Mouse (Mus musculus) lung, embryonic 16.5 days (tissue): Measurements from ENCODE around the gene Gbgt1. TPM values are rescaled to one million over a fixed set of nuclear protein-coding genes. Genes with fewer than 3 reads are reported as not detected.

Source experiments
- ATAC-seq: fragments of 200-750 bp; cut with Nextera tagmentation; 2 replicates; pipeline ENCODE4 v1.8.0; 2017; ENCODE audit warnings: low read depth, mild to moderate bottlenecking, moderate library complexity
- H3K27ac ChIP-seq: fragments of 300-500 bp; sonication (generic); 2 replicates; pipeline ENCODE4 v1.5.1; 2014; ENCODE audit warnings: mild to moderate bottlenecking, control low read depth, low read length
- H3K27me3 ChIP-seq: fragments of 300-500 bp; sonication (generic); 2 replicates; pipeline ENCODE4 v1.6.1; 2014; ENCODE audit warnings: low read depth, low read length, mixed read lengths; ENCODE audit not compliant: control insufficient read depth, insufficient read depth
- H3K36me3 ChIP-seq: fragments of 300-500 bp; sonication (generic); 2 replicates; pipeline ENCODE4 v1.6.1; 2014; ENCODE audit warnings: low read length; ENCODE audit not compliant: control insufficient read depth, insufficient read depth
- H3K4me1 ChIP-seq: fragments of 300-500 bp; sonication (generic); replicated peaks from 2 replicates; pipeline ENCODE4 v1.6.1; 2014; ENCODE audit warnings: low read length, mixed read lengths; ENCODE audit not compliant: control insufficient read depth, insufficient read depth
- H3K4me2 ChIP-seq: fragments of 300-500 bp; sonication (generic); 2 replicates; pipeline ENCODE4 v1.6.1; 2014; ENCODE audit warnings: low read depth, low read length, control low read depth
- H3K4me3 ChIP-seq: fragments of 300-500 bp; sonication (generic); 2 replicates; pipeline ENCODE4 v1.5.1; 2014; ENCODE audit warnings: mild to moderate bottlenecking, low read length, control low read depth
- H3K9ac ChIP-seq: fragments of 300-500 bp; sonication (generic); 2 replicates; pipeline ENCODE4 v1.6.1; 2014; ENCODE audit warnings: low read length, control low read depth
- H3K9me3 ChIP-seq: fragments of 300-500 bp; sonication (generic); 2 replicates; pipeline ENCODE4 v1.6.1; 2016; ENCODE audit warnings: low read length; ENCODE audit not compliant: control insufficient read depth
- WGBS: fragments of 180-500 bp; shearing (Covaris S2); extraction: QIAGEN DNeasy Blood & Tissue Kit; methylation state at CpG from one replicate; pipeline ENCODE4 v1.1.7; 2014; 5-methylcytosine and 5-hydroxymethylcytosine counted together
- polyA plus RNA-seq: library from polyadenylated mRNA; unstranded; fragments of >200 nt; fragmentation: Nextera tagmentation; extraction: Ambion mirVana; gene quantifications from 2 replicates; pipeline ENCODE4 v1.2.1, GENCODE M21; 2015

Gene Gbgt1
- polyA plus RNA-seq, 1 experiment from 2014 or later = 1.1 TPM

- Histone ChIP-seq H3K9ac (peak overlapping the region; percentile 86), H3K27me3 (no peaks in the 10 kb centered on the region), H3K27ac (peak overlapping the region; percentile 67), H3K4me3 (peak overlapping the region; percentile 74), H3K9me3 (no peaks in the 10 kb centered on the region), H3K4me1 (peaks cover 11% of the 10 kb centered on the region), H3K4me2 (peak overlapping the region; percentile 98), H3K36me3 (no peaks in the 10 kb centered on the region)
- peak; percentile 53 for ATAC-seq
- 6% methylated on average over 37 of the region's 47 CpGs for WGBS
Observed at GRCm38 (mm10) chr2:28513431-28514370, 17.0 kb downstream of the Gbgt1 start.

DNA sequence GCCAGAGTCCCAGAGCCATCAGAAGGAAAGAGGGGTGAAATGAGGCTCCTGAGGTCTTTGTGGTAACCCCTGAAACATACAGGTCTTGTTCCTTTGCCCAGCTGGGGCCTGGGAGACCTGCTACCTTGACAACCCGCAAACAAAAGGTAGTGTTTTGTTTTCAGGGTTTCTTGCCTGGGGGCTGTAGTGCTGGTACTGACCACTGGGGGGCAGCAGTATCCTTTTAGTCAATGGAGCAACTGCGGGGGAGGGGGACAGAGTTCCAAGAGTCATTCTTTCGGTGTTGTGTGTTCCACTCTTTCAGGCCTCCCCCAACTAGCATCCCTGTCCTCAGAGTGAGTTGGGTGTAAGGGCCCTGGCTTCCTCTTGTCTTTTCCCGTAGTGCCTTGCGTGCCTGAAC lies 17.8 kb downstream of the Gbgt1 start:
- Histone ChIP-seq H3K9me3 (no peaks in the 10 kb centered on the region), H3K4me1 (peaks cover 11% of the 10 kb centered on the region), H3K36me3 (no peaks in the 10 kb centered on the region), H3K4me2 (peak overlapping the region; percentile 98), H3K4me3 (peak overlapping the region; percentile 74), H3K9ac (peak overlapping the region; percentile 86), H3K27ac (no peak overlapping the region), H3K27me3 (no peaks in the 10 kb centered on the region)
- WGBS = 19% methylated on average over 5 of the region's 5 CpGs
- peak; percentile 21; the same call in 1 of the 2 replicates for ATAC-seq

GRCm38 (mm10) chr2:28517206-28517909 lies 20.7 kb downstream of the Gbgt1 start:
- Histone ChIP-seq H3K4me3 (no peak overlapping the region), H3K9me3 (no peaks in the 10 kb centered on the region), H3K4me2 (no peak overlapping the region), H3K27ac (no peak overlapping the region), H3K9ac (no peak overlapping the region), H3K36me3 (no peaks in the 10 kb centered on the region), H3K27me3 (no peaks in the 10 kb centered on the region), H3K4me1 (peaks cover 11% of the 10 kb centered on the region)
- 48% methylated on average over 5 of the region's 5 CpGs for WGBS
- ATAC-seq = peak; percentile 29; the same call in 1 of the 2 replicates

GRCm38 (mm10) chr2:28518231-28518630 lies 21.5 kb downstream of the Gbgt1 start:
- Histone ChIP-seq H3K27me3 (no peaks in the 10 kb centered on the region), H3K9me3 (no peaks in the 10 kb centered on the region), H3K4me2 (no peak overlapping the region), H3K4me3 (no peak overlapping the region), H3K27ac (no peak overlapping the region), H3K9ac (no peak overlapping the region), H3K4me1 (peaks cover 11% of the 10 kb centered on the region), H3K36me3 (no peaks in the 10 kb centered on the region)
- ATAC-seq = no peak
- 32% methylated on average over 2 of the region's 2 CpGs for WGBS

- no peaks in the 10 kb centered on the region for H3K9me3 ChIP-seq
- H3K27ac ChIP-seq = no peak overlapping the region
- no peaks in the 10 kb centered on the region for H3K36me3 ChIP-seq
- no peak overlapping the region for H3K4me2 ChIP-seq
- no peak for ATAC-seq
- H3K9ac ChIP-seq = no peak overlapping the region
- 79% methylated on average over 5 of the region's 5 CpGs for WGBS
- H3K4me1 ChIP-seq = peaks cover 17% of the 10 kb centered on the region
- no peak overlapping the region for H3K4me3 ChIP-seq
- H3K27me3 ChIP-seq = no peaks in the 10 kb centered on the region
Observed at GRCm38 (mm10) chr2:28520581-28520980, 23.9 kb downstream of the Gbgt1 start.

DNA sequence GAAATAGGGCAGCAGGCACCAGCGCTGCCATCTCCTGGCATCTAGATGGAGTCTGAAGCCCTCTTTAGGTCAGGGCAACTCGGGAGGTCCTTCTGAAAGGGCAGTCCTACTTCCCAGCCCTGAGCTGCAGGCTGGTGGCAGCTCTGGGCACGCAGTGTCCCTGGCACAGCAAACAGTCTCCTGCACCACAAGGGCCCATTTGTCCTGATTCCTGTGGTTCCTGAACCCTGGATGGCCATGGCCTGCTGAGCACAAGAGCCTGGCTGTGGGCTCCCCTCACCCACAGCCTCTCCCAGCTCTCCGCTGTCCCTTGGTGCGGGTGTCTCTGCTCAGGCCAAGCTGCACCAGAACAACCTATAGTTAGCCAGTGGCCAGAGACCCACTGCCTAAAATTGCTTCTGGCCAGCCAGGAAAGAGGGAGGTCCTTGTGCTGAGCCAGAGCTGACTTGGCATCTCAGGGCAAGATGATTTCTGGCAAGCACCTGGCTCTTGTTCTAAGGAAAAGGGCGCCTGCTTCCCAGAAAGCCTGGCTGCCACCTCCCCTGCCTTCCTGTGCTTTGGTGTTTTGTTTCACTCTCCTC lies 25.0 kb downstream of the Gbgt1 start:
- H3K9ac ChIP-seq = no peak overlapping the region
- no peaks in the 10 kb centered on the region for H3K27me3 ChIP-seq
- no peak for ATAC-seq
- no peaks in the 10 kb centered on the region for H3K36me3 ChIP-seq
- WGBS = 89% methylated on average over 6 of the region's 6 CpGs
- H3K4me1 ChIP-seq = peaks cover 27% of the 10 kb centered on the region
- no peaks in the 10 kb centered on the region for H3K9me3 ChIP-seq
- H3K4me3 ChIP-seq = no peak overlapping the region
- no peak overlapping the region for H3K4me2 ChIP-seq
- H3K27ac ChIP-seq = no peak overlapping the region

DNA sequence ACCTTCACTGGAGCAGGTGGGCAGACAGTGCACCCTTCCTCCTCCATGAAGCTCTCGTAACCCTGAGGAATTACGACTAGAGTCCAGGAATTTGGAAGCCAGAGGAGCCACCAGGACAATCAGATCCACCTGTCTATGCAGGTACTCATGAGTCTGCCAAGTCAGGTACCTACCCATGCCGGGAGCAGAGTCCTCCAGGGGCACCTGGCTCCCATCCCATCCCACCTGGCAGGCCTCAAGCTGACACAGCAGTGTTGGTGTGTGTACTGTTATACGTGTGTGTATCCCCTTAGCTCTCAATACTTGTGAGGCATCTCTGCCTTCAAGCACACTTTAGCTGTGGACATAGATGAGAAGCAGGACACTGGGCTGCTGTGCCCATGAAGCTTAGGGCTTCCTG lies 25.5 kb downstream of the Gbgt1 start:
- Histone ChIP-seq H3K27ac (no peak overlapping the region), H3K27me3 (no peaks in the 10 kb centered on the region), H3K9me3 (no peaks in the 10 kb centered on the region), H3K4me1 (peaks cover 28% of the 10 kb centered on the region), H3K4me2 (no peak overlapping the region), H3K4me3 (no peak overlapping the region), H3K36me3 (no peaks in the 10 kb centered on the region), H3K9ac (no peak overlapping the region)
- WGBS = 75% methylated on average over 4 of the region's 4 CpGs
- ATAC-seq = no peak

DNA sequence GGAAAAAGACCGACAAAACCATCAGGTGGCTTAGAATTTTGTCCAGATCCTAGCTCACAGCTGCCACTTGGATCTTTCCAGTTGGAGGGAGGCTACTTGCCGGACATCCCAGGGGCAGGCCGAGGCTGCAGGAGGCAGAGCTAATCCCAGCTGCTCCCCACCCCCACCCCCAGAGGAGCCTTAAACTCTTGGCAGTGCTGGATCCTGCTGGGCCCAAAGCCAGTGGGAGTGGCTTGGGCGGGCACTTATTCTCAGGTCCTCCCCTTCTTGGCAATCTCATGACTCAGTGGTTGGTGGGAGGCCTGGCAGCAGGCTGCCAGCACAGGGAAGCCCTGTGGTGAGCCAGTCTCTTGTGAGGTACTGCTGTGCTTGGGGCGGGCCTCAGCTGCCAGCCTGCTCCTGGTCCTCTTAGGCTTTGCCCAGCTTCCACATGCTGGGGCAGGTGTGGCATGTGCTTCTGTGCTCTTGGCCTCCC lies 27.0 kb downstream of the Gbgt1 start:
- WGBS = 10% methylated on average over 5 of the region's 5 CpGs
- peak; percentile 86 for ATAC-seq
- no peaks in the 10 kb centered on the region for H3K9me3 ChIP-seq
- no peaks in the 10 kb centered on the region for H3K36me3 ChIP-seq
- peaks cover 28% of the 10 kb centered on the region for H3K4me1 ChIP-seq
- no peak overlapping the region for H3K4me3 ChIP-seq
- peak overlapping the region; percentile 58 for H3K27ac ChIP-seq
- no peak overlapping the region for H3K4me2 ChIP-seq
- no peak overlapping the region for H3K9ac ChIP-seq
- no peaks in the 10 kb centered on the region for H3K27me3 ChIP-seq

- peaks cover 28% of the 10 kb centered on the region for H3K4me1 ChIP-seq
- H3K4me3 ChIP-seq = no peak overlapping the region
- no peaks in the 10 kb centered on the region for H3K36me3 ChIP-seq
- H3K9me3 ChIP-seq = no peaks in the 10 kb centered on the region
- H3K4me2 ChIP-seq = no peak overlapping the region
- 81% methylated on average over 10 of the region's 10 CpGs for WGBS
- H3K27me3 ChIP-seq = no peaks in the 10 kb centered on the region
- H3K9ac ChIP-seq = no peak overlapping the region
- ATAC-seq = no peak
- H3K27ac ChIP-seq = no peak overlapping the region; the same call in 1 of the 2 replicates
Observed at GRCm38 (mm10) chr2:28524406-28524805, 27.7 kb downstream of the Gbgt1 start.
